Mouse (Mus musculus): Measurements from ENCODE around the gene Cd163l1. TPM values are rescaled to one million over a fixed set of nuclear protein-coding genes. Genes with fewer than 3 reads are reported as not detected.

Cd163l1 gene
- polyA plus RNA-seq (2016; fragmentation: Nextera tagmentation; extraction: Ambion mirVana) = not detected in 2 replicates

DNA sequence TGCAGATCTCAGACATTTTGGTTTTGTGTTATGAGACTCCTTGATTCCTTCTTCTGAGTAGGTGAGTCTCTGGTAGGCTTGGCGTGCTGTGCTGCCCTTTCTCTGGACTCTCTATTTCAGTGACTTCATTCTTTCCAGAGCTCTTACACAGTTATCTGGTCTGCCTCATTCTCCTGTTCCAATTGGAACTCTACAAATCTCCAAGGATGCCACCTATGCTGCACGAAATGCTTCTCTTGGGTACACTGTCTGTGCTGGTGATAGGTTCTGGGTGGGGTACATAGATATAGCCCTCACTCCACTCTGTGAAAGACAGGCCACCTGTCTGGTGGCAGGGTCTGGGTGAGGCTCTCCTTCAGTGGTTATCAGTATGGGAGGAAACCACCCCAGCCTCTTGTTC lies at the start of gene Cd163l1:
TSS of gene Cd163l1 (plus strand) at position 301 of the 400 bp plus-strand sequence.
- no peaks in the 10 kb centered on the region for H3K36me3 ChIP-seq
- 89% methylated on average over 2 of the region's 2 CpGs for WGBS
- H3K4me3 ChIP-seq = no peak within 1 kb of the TSS
- no peaks in the 10 kb centered on the region for H3K4me1 ChIP-seq
- ATAC-seq (ENCODE audit: low FRiP score) = no peak
- H3K27me3 ChIP-seq = no peaks in the 10 kb centered on the region
- no peak within 1 kb of the TSS for H3K27ac ChIP-seq
- no peak within 1 kb of the TSS for H3K9ac ChIP-seq
- H3K4me2 ChIP-seq (replicated peaks) = no peak within 1 kb of the TSS
- no peaks in the 10 kb centered on the region for H3K9me3 ChIP-seq (replicated peaks)

DNA sequence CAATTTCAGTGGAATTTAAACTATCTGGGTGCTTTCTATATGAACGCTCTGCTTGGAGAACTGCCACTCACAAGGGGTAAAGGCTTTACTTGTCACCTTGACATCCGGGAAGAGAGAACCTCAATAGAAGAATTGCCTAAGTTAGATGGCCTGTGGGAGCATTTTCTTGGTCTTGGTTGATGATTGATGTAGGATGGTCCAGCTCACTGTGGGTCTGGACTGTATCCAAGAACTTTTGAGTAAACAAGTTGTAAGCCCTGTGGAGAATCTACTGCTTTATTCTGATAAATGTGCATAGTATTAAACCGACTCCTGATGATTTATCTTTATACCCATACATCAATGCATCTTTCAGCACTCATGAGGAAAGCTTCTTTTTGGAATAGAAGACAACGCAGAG lies 48.7 kb upstream of the Cd163l1 start:
- ATAC-seq (ENCODE audit: low FRiP score) = no peak
- H3K4me2 ChIP-seq (replicated peaks) = no peak overlapping the region
- H3K4me1 ChIP-seq = no peaks in the 10 kb centered on the region
- no peaks in the 10 kb centered on the region for H3K9me3 ChIP-seq (replicated peaks)
- 81% methylated on average over 4 of the region's 4 CpGs for WGBS
- no peak overlapping the region for H3K9ac ChIP-seq
- H3K4me3 ChIP-seq = no peak overlapping the region
- H3K27ac ChIP-seq = no peak overlapping the region
- H3K27me3 ChIP-seq = no peaks in the 10 kb centered on the region
- no peaks in the 10 kb centered on the region for H3K36me3 ChIP-seq

DNA sequence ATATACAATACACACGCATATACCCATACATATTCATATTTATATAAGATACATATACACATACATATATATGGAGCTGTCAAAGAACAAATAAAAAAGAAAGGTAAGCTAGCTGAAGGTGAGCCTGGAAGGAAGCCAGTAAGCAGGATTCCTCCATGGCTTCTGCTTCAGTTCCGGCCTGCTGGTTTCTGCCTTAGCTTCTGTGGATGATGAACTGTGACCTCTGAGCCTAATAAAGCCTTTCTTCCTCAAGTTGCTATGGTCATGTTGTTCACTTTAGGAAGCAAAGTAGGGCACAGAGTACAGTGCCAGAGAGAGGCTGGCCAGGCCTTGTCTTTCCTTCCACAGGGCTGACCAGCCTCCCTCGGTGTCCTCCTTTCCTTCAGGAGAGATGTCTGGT lies 47.2 kb upstream of the Cd163l1 start:
- H3K27ac ChIP-seq = no peak overlapping the region
- H3K4me3 ChIP-seq = no peak overlapping the region
- WGBS = 88% methylated on average over 3 of the region's 3 CpGs
- no peaks in the 10 kb centered on the region for H3K4me1 ChIP-seq
- no peak overlapping the region for H3K9ac ChIP-seq
- H3K27me3 ChIP-seq = no peaks in the 10 kb centered on the region
- H3K36me3 ChIP-seq = no peaks in the 10 kb centered on the region
- H3K9me3 ChIP-seq (replicated peaks) = no peaks in the 10 kb centered on the region
- H3K4me2 ChIP-seq (replicated peaks) = no peak overlapping the region
- ATAC-seq (ENCODE audit: low FRiP score) = no peak

DNA sequence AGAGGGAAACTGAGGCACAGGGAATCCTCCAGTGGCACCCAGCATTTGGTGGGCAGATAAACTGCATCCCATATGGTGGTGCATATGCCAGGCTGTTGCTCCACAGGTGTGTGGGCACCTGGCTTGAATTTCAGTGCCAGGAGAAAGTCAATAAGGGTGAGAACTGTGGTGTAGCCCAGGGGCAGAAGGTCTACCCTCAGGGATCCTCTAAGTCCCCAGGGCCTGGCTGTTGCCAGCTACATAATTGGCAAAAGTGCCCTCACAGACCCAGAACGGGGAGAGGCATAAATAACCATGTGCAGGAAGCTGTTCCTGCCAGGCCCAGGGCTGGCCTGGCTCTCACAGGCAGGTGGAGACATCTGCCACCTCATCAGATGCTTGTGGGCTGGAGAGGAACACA lies 45.1 kb upstream of the Cd163l1 start, which contains the start of gene Olfr523:
TSS of gene Olfr523 (plus strand) at position 282 of the 400 bp plus-strand sequence.
- H3K4me2 ChIP-seq (replicated peaks) = no peak within 1 kb of the TSS
- no peak within 1 kb of the TSS for H3K4me3 ChIP-seq
- no peak within 1 kb of the TSS for H3K27ac ChIP-seq
- WGBS = 63% methylated on average over 1 of the region's 1 CpGs
- no peaks in the 10 kb centered on the region for H3K4me1 ChIP-seq
- ATAC-seq (ENCODE audit: low FRiP score) = no peak
- H3K9ac ChIP-seq = no peak within 1 kb of the TSS
- H3K36me3 ChIP-seq = no peaks in the 10 kb centered on the region
- no peaks in the 10 kb centered on the region for H3K9me3 ChIP-seq (replicated peaks)
- H3K27me3 ChIP-seq = no peaks in the 10 kb centered on the region

DNA sequence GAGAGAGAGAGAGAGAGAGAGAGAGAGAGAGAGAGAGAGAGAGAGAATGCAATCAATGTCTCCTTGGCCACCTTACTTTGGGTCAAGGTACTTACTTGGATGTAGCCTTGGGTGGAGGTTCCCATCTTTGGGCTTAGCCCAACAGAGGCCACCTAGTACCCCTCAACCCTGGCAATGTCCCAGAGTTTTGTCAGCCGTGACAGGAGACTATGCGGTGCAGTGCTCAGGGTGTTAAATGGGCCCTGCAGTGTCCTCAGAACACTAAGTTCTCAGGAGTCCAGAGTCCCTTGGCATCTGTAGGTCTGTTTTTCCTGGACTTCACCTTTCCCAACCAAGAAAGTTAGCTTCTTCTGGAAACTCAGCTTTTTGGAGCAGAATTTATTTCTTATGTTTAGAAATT lies 38.9 kb upstream of the Cd163l1 start:
- no peak for ATAC-seq (ENCODE audit: low FRiP score)

DNA sequence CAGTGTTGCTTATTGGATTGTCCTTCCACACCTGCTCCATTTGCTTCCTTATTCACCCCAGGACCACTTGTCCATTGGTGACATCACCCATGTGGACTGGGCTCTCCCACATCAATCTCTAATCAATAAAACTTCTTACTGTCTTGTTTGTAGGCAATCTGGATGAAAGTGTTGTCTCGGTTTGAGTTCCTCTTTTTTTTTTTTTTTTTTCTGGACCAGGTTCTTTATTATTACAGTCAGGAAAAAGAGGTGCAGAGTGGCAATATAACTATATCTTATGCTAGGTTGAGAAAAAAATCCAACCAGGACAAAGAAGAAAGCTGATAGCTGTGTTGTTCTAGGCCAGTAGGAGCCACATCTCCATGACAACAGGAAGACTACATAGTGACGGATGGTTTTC lies 37.4 kb upstream of the Cd163l1 start:
- H3K27me3 ChIP-seq = no peaks in the 10 kb centered on the region
- H3K4me1 ChIP-seq = no peaks in the 10 kb centered on the region
- no peaks in the 10 kb centered on the region for H3K9me3 ChIP-seq (replicated peaks)
- WGBS = 79% methylated on average over 2 of the region's 2 CpGs
- H3K4me2 ChIP-seq (replicated peaks) = no peak overlapping the region
- H3K9ac ChIP-seq = no peak overlapping the region
- no peaks in the 10 kb centered on the region for H3K36me3 ChIP-seq
- no peak overlapping the region for H3K4me3 ChIP-seq
- ATAC-seq (ENCODE audit: low FRiP score) = no peak
- no peak overlapping the region for H3K27ac ChIP-seq

More for the DNA sequence above, 38.9 kb upstream of the Cd163l1 start:
- Histone ChIP-seq H3K4me3 (no peak overlapping the region), H3K36me3 (no peaks in the 10 kb centered on the region), H3K4me1 (no peaks in the 10 kb centered on the region), H3K4me2 (replicated peaks) (no peak overlapping the region), H3K9ac (no peak overlapping the region), H3K9me3 (replicated peaks) (no peaks in the 10 kb centered on the region), H3K27ac (no peak overlapping the region), H3K27me3 (no peaks in the 10 kb centered on the region)
- WGBS = 86% methylated on average over 2 of the region's 2 CpGs

DNA sequence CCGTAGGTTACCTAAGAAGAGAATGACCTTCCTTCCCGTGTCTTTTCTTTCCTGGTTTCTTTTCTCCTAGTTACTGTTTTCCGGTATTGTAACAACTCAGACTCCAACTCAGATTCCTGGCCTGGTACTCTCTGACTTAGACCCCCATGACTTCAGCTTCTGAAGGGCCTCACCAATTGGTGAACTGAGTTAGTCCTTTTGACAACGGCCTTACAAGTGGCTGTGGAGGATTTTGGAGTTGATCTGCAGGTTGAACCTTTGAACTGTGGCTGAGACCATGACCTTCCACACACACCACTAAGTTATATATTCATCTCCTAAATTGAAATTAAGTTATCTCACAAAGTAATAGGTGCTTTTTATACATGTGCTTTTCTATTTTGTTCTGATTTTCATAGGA lies 33.9 kb upstream of the Cd163l1 start:
- Histone ChIP-seq H3K9ac (no peak overlapping the region), H3K4me1 (no peaks in the 10 kb centered on the region), H3K36me3 (no peaks in the 10 kb centered on the region), H3K4me2 (replicated peaks) (no peak overlapping the region), H3K4me3 (no peak overlapping the region), H3K9me3 (replicated peaks) (no peaks in the 10 kb centered on the region), H3K27ac (no peak overlapping the region), H3K27me3 (no peaks in the 10 kb centered on the region)
- no peak for ATAC-seq (ENCODE audit: low FRiP score)
- WGBS = 93% methylated on average over 4 of the region's 4 CpGs

DNA sequence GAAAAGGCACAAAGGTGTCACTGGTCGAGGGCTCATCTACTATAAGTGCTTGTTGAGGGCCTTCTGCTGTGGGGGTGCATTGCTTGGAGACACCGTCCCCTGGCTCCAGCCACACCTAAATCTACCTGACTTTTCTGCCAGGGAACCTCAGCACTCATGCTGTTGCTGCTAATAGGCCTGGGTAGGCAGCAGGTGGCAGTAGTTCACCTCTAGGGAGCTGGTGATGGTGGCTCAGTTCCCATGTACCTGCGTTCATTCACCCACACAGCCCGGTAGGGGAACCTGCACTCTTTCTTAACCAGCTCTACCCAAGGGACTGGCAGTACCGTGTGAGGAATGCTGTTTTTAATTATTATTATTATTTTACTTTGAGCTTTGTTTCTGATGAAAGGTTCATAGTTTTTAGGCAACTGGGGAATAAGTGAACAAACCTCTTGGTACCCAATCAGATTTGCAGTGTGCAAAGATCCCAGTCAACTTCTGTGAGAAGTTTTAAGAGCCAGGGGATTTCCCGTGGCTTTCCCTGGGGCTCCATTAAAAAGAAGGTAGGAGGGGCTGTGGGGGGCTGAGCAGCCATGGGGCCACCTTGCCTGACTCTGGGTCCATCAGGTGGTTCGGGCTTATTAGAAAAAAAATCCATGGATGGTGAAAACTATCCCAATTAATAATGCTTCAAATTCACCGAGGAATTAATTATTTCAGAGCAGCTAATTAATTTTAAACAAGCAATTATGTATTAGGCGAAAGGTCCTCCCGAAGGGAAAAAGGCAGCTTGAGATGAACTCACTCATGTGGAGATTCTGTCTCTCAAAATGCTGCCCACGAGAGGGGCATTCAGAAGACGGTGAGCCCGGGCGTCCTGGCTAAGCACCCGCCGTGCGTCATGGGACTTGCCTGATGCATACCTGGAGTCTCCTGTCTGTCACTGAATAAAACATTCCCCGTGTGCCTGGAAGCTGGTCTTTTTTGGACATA lies 31.1 kb upstream of the Cd163l1 start:
- 68% methylated on average over 18 of the region's 18 CpGs for WGBS

DNA sequence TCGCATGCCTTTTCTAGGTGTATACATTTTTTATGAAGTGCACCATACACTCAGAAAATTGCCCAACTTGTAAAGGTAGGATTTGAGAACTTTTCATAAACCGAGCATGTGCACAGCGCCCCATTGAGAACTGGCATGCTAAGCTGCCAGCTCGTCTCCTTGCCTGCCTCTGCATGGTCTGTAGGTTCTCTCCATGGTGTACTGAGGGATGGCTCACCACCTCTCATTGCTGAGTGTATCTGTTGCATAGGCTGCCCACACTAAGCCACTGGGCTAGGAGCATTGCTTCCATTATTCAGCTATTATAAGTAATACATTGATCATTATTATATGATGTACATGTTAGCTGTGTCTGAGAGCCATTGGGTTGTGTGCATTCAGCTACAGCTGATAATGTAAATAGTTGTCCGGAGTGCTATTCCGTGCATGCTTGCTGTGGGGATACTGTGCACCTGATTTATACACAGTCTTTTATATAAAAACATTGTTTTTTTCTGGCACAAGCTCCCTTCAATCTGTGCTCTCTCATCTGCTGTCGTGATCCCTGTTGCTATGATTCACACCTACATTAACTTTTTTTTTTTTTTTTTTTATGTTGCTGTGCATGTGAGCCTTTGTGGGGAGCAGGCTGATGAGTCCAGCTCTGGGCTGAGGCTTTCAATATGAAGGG lies 30.2 kb upstream of the Cd163l1 start:
- Histone ChIP-seq H3K4me3 (no peak overlapping the region), H3K9me3 (replicated peaks) (no peaks in the 10 kb centered on the region), H3K27ac (no peak overlapping the region), H3K4me2 (replicated peaks) (no peak overlapping the region), H3K27me3 (no peaks in the 10 kb centered on the region), H3K36me3 (no peaks in the 10 kb centered on the region), H3K4me1 (no peaks in the 10 kb centered on the region), H3K9ac (no peak overlapping the region)
- no peak for ATAC-seq (ENCODE audit: low FRiP score)
- 83% methylated on average over 7 of the region's 7 CpGs for WGBS

More for the DNA sequence above, 31.1 kb upstream of the Cd163l1 start:
- H3K4me1 ChIP-seq = no peaks in the 10 kb centered on the region
- no peaks in the 10 kb centered on the region for H3K9me3 ChIP-seq (replicated peaks)
- no peaks in the 10 kb centered on the region for H3K36me3 ChIP-seq
- no peak for ATAC-seq (ENCODE audit: low FRiP score)
- H3K4me2 ChIP-seq (replicated peaks) = no peak overlapping the region
- H3K27ac ChIP-seq = no peak overlapping the region
- H3K27me3 ChIP-seq = no peaks in the 10 kb centered on the region
- H3K9ac ChIP-seq = no peak overlapping the region
- no peak overlapping the region for H3K4me3 ChIP-seq

DNA sequence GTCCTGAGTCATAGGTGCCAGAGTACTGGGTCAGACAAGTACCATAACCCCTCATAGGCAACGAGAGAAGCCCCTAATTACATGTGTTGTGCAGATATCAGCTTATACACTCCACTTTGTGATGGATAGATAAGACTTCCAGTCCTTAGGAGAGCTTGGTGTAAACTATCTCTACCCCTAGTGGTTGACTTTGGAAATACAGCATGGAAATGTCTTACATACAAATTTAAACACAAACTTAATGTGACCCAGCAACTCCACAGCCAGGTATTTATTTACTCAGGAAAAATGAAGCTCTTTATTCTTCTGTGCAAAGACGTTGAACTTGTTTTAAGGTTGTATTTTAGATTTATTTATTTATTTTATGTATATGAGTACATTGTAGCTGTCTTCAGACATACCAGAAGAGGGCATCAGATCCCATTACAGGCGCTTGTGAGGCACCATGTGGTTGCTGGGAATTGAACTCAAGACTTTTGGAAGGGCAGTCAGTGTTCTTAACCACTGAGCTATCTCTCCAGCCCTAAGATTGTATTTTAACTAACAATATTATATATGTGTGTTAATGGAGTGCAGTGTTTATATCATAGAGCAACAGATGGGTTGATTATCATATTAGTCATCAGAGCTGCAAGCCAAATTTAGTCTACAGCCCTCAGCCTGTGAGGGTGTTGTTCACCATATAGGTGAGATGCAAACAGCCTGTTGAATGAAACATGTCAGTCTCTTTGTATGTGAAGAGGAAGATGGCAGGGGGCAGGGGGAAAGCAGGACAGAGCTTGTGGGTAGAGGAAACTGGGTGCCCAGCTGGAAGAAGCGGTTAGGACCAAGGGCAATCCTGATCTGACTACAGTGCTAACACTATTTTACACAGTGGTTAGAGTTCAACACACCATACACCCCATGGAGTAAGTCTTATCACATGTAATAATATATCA lies 29.4 kb upstream of the Cd163l1 start:
- Histone ChIP-seq H3K9me3 (replicated peaks) (no peaks in the 10 kb centered on the region), H3K36me3 (no peaks in the 10 kb centered on the region), H3K9ac (no peak overlapping the region), H3K27ac (no peak overlapping the region), H3K4me3 (no peak overlapping the region), H3K4me2 (replicated peaks) (no peak overlapping the region), H3K27me3 (no peaks in the 10 kb centered on the region), H3K4me1 (no peaks in the 10 kb centered on the region)
- ATAC-seq (ENCODE audit: low FRiP score) = no peak
- 58% methylated on average over 4 of the region's 4 CpGs for WGBS

DNA sequence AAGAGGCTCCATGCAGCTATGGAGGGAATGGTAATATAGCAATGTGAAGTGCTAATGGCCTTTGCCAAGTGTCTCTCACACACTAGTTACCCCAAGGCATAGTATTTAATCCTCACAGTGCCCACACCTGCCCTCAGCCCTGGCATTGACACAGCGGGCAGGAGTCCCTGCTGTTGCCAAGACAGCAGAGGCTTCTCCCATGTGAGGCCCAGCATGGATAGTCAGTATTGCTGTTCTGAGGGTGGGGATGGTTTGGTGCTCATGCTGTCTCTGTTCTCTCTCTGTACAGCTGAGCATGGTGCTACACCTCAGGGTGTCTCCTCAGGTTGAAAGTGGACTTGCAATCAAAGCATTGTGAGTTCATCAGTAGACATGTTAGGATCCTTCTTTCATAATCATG lies 27.6 kb upstream of the Cd163l1 start:
- H3K9me3 ChIP-seq (replicated peaks) = no peaks in the 10 kb centered on the region
- 82% methylated on average over 1 of the region's 1 CpGs for WGBS
- ATAC-seq (ENCODE audit: low FRiP score) = no peak

DNA sequence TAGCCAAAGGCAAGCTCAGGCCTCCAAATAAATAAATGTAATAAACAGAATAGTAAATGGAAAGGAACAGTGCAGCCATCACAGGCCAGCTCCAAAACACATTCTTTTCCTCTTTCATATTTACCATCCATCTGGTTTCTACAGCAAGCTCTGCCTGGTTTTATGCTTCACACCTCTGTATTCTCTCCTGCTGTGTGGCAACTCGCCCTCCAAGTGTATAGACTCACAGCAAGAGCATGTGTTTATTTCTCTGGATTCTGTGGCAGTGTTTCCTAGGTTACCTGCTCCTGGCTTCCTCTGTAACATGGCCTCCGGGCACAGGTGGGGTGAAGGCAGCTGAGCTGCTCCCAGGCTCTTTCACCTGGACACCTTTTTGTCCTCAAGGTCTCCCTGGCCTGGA lies 25.6 kb upstream of the Cd163l1 start:
- no peak for ATAC-seq (ENCODE audit: low FRiP score)

More for the DNA sequence above, 27.6 kb upstream of the Cd163l1 start:
- no peaks in the 10 kb centered on the region for H3K27me3 ChIP-seq
- H3K4me2 ChIP-seq (replicated peaks) = no peak overlapping the region
- H3K4me3 ChIP-seq = no peak overlapping the region
- no peaks in the 10 kb centered on the region for H3K36me3 ChIP-seq
- no peak overlapping the region for H3K27ac ChIP-seq
- H3K4me1 ChIP-seq = no peaks in the 10 kb centered on the region
- no peak overlapping the region for H3K9ac ChIP-seq

More for the DNA sequence above, 25.6 kb upstream of the Cd163l1 start:
- Histone ChIP-seq H3K4me3 (no peak overlapping the region), H3K9ac (no peak overlapping the region), H3K27ac (no peak overlapping the region), H3K4me1 (no peaks in the 10 kb centered on the region), H3K9me3 (replicated peaks) (no peaks in the 10 kb centered on the region), H3K4me2 (replicated peaks) (no peak overlapping the region), H3K27me3 (no peaks in the 10 kb centered on the region), H3K36me3 (no peaks in the 10 kb centered on the region)
- WGBS = 55% methylated on average over 2 of the region's 2 CpGs

Measured in hindbrain, embryonic 12.5 days (tissue).